ENCODE assay signal across 9 mouse cellular contexts in the genomic region with DNA sequence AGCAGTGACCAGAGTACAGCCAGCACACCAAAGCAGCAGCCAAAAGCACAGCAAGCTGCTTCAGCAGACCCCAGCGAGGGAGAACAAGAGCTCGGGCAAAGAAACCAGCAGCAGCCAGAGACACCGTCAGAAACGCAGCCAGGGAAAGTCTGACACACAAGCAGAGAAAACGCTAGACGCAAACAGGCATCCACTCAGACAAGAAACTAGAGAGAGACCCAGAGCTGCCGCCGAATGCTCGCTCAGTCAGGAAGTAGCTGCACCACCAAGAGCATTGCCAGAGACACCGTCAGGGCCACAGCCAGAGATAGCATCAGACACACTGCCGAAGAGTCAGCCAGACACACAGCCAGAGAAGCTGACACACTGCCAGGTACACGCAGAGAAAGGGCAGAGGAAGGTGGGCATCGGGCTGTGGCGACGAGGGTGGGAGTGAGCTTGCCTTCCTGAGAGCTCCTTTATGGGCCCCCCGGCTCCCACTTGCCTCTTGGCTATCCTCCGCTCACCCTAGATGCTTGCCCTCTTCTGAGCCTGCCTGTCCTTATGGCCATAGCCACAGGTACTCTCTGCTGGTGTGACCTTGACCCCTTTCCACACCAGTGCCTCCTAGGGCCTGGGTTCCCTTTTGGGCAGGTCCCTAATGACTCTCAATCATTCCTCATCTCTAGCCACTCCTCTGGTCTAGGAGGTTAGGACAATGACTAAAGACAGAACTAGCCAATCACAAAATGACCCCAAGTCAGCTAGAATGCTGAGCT. TPM values are rescaled to one million over a fixed set of nuclear protein-coding genes. Genes with fewer than 3 reads are reported as not detected.
DNase-seq lines count a peak whose midpoint lies in the region; ATAC-seq and TF ChIP-seq lines count a peak whose summit lies in the region.
"Had no signal": no experiment of that assay in that cellular context is flagged by ENCODE, and none has a peak within 500 bp of the region (broad histone marks: within the 10 kb centered on the region; RNA-seq: fewer than 3 reads in every experiment).

No protein-coding gene starts in this region.

- TF ChIP-seq POLR2A in thymus, adult 2 months (IDR thresholded peaks at IDR 0.05; ENCODE audit: control insufficient read depth, extremely low read depth, insufficient read depth, low read length, poor library complexity): no peak

- DNase-seq in gastrocnemius, adult 2 months: no peak
- DNase-seq in gastrocnemius, adult 18-20 months (ENCODE audit: low spot score): no peak
- DNase-seq in forebrain, postnatal 0 days: peak; percentile 65
- no peak for DNase-seq in spleen, postnatal 10 days (ENCODE audit: low spot score in 2 of 2)
- DNase-seq in thymus, adult 2 months: no peak

- peak overlapping the region; percentile 5; the same call in 1 of the 2 replicates for H3K27ac ChIP-seq in gastrocnemius, adult 2 months
- H3K27ac ChIP-seq in forebrain, postnatal 0 days (ENCODE audit: low read depth, low read length): peak overlapping the region; percentile 30
- 0 out of 2 replicates have a peak overlapping the region, but pooled peaks have one; percentile 11 for H3K27ac ChIP-seq in stomach, embryonic 15.5 days
- H3K27ac ChIP-seq in thymus, adult 2 months (ENCODE audit: control insufficient read depth, insufficient read depth, low read length): no peak overlapping the region
- H3K27ac ChIP-seq: limb, embryonic 15.5 days had no signal

- peaks cover 90% of the 10 kb centered on the region for H3K27me3 ChIP-seq in megakaryocyte, embryonic 14.5 days (replicated peaks)
- H3K27me3 ChIP-seq in forebrain, postnatal 0 days (ENCODE audit: insufficient read depth, low read length): no peaks in the 10 kb centered on the region
- H3K27me3 ChIP-seq in stomach, embryonic 15.5 days (replicated peaks): no peaks in the 10 kb centered on the region
- H3K27me3 ChIP-seq in thymus, adult 2 months (ENCODE audit: control insufficient read depth, insufficient read depth, low read length): no peaks in the 10 kb centered on the region

- TF ChIP-seq CTCF in gastrocnemius, adult 2 months (IDR thresholded peaks at IDR 0.05): no peak
- TF ChIP-seq CTCF in forebrain, postnatal 0 days (IDR thresholded peaks at IDR 0.05; ENCODE audit: low read depth): no peak
- TF ChIP-seq CTCF in thymus, adult 2 months (IDR thresholded peaks at IDR 0.05; ENCODE audit: borderline replicate concordance, control insufficient read depth, extremely low read depth, insufficient read depth, low read length, poor library complexity): no peak

- WGBS in forebrain, postnatal 0 days: 38% methylated on average over 17 of the region's 17 CpGs
- 54% methylated on average over 17 of the region's 17 CpGs for WGBS in stomach, embryonic 15.5 days
- 42% methylated on average over 17 of the region's 17 CpGs for WGBS in thymus, adult 2 months

- no peaks in the 10 kb centered on the region for H3K9me3 ChIP-seq in megakaryocyte, embryonic 14.5 days
- H3K9me3 ChIP-seq in forebrain, postnatal 0 days (ENCODE audit: low read length): no peaks in the 10 kb centered on the region
- no peaks in the 10 kb centered on the region for H3K9me3 ChIP-seq in stomach, embryonic 15.5 days
- H3K9me3 ChIP-seq: limb, embryonic 15.5 days had no signal

- peak overlapping the region; percentile 23; the same call in 1 of the 2 replicates for H3K4me2 ChIP-seq in forebrain, postnatal 0 days (ENCODE audit: low read depth)
- peak overlapping the region; percentile 16; the same call in 1 of the 2 replicates for H3K4me2 ChIP-seq in stomach, embryonic 15.5 days
- H3K4me2 ChIP-seq: limb, embryonic 15.5 days had no signal

- H3K9ac ChIP-seq in forebrain, postnatal 0 days: no peak overlapping the region
- H3K9ac ChIP-seq in stomach, embryonic 15.5 days: no peak overlapping the region
- H3K9ac ChIP-seq: limb, embryonic 15.5 days had no signal

- intact Hi-C loops in gastrocnemius, adult 2 months (cut with DNase I): no loop called here

- ATAC-seq in megakaryocyte, adult 5-6 weeks (ENCODE audit: poor library complexity, severe bottlenecking): no peak
- ATAC-seq in forebrain, postnatal 0 days: peak; percentile 20
- ATAC-seq in stomach, embryonic 15.5 days (ENCODE audit: insufficient read depth, low FRiP score, low read depth): no peak

- no peak overlapping the region for H3K4me3 ChIP-seq in gastrocnemius, adult 2 months
- H3K4me3 ChIP-seq in megakaryocyte, embryonic 14.5 days (replicated peaks): peak overlapping the region; percentile 38
- no peak overlapping the region for H3K4me3 ChIP-seq in forebrain, postnatal 0 days (ENCODE audit: low read depth, low read length)
- no peak overlapping the region for H3K4me3 ChIP-seq in stomach, embryonic 15.5 days (replicated peaks)
- H3K4me3 ChIP-seq in thymus, adult 2 months (ENCODE audit: control insufficient read depth, insufficient read depth, low read length): no peak overlapping the region
- H3K4me3 ChIP-seq: limb, embryonic 15.5 days had no signal

- no peaks in the 10 kb centered on the region for H3K36me3 ChIP-seq in megakaryocyte, embryonic 14.5 days (replicated peaks; ENCODE audit: low read length)
- no peaks in the 10 kb centered on the region for H3K36me3 ChIP-seq in forebrain, postnatal 0 days (ENCODE audit: insufficient read depth)
- H3K36me3 ChIP-seq in stomach, embryonic 15.5 days: no peaks in the 10 kb centered on the region
- H3K36me3 ChIP-seq in thymus, adult 2 months (ENCODE audit: control insufficient read depth, insufficient read depth, low read length): no peaks in the 10 kb centered on the region
- H3K36me3 ChIP-seq: limb, embryonic 15.5 days had no signal

- H3K4me1 ChIP-seq in megakaryocyte, embryonic 14.5 days: no peaks in the 10 kb centered on the region
- peaks cover 15% of the 10 kb centered on the region for H3K4me1 ChIP-seq in forebrain, postnatal 0 days (ENCODE audit: insufficient read depth)
- H3K4me1 ChIP-seq in stomach, embryonic 15.5 days: peaks cover 56% of the 10 kb centered on the region
- no peaks in the 10 kb centered on the region for H3K4me1 ChIP-seq in thymus, adult 2 months (replicated peaks; ENCODE audit: control insufficient read depth, insufficient read depth, low read length)

RNA-seq across cellular contexts. Expression of gene Cntfr, which starts 20.5 kb away (rescaled TPM):
- 10 to 100 TPM; 27.3 to 55.3 TPM for total RNA-seq in gastrocnemius, adult 2 months (2021)
- total RNA-seq in gastrocnemius, adult 18-20 months (2021): 10 to 100 TPM; 14.4 to 47.1 TPM
- polyA plus RNA-seq in megakaryocyte, embryonic 14.5 days (2012; ENCODE audit: insufficient read depth, low replicate concordance): 3.6 and 10.6 TPM in 2 replicates
- not detected in 2 replicates for total RNA-seq in megakaryocyte, adult 5-6 weeks (2015)
- total RNA-seq in megakaryocyte, adult 5-6 weeks (2017): not detected in 2 replicates
- 24.7 and 25.9 TPM in 2 replicates for total RNA-seq in forebrain, postnatal 0 days (2014; rRNA removed)
- 13.6 and 14.2 TPM in 2 replicates for polyA plus RNA-seq in forebrain, postnatal 0 days (2015; fragmentation: Nextera tagmentation; extraction: Ambion mirVana)
- polyA plus RNA-seq in stomach, embryonic 15.5 days (2015; fragmentation: Nextera tagmentation; extraction: Ambion mirVana): 8.3 and 11.8 TPM in 2 replicates
- 2.3 and 3.0 TPM in 2 replicates for polyA plus RNA-seq in thymus, adult 2 months (2012; rRNA removed)

RNA-seq across cellular contexts. Expression of gene Il11ra1, which starts 23.4 kb away (rescaled TPM):
- total RNA-seq in gastrocnemius, adult 2 months (2021): 10 to 100 TPM; 33.3 to 73.4 TPM
- 10 to 100 TPM; 44.7 to 53.1 TPM for total RNA-seq in gastrocnemius, adult 18-20 months (2021)
- 2.2 and 3.9 TPM in 2 replicates for polyA plus RNA-seq in megakaryocyte, embryonic 14.5 days (2012; ENCODE audit: insufficient read depth, low replicate concordance)
- total RNA-seq in megakaryocyte, adult 5-6 weeks (2015): 12.9 and 13.4 TPM in 2 replicates
- 50.2 and 52.1 TPM in 2 replicates for total RNA-seq in megakaryocyte, adult 5-6 weeks (2017)
- 16.8 and 17.2 TPM in 2 replicates for total RNA-seq in forebrain, postnatal 0 days (2014; rRNA removed)
- polyA plus RNA-seq in forebrain, postnatal 0 days (2015; fragmentation: Nextera tagmentation; extraction: Ambion mirVana): 29.1 and 31.2 TPM in 2 replicates
- polyA plus RNA-seq in stomach, embryonic 15.5 days (2015; fragmentation: Nextera tagmentation; extraction: Ambion mirVana): 153 and 157 TPM in 2 replicates
- polyA plus RNA-seq in thymus, adult 2 months (2012; rRNA removed): 47.4 and 73.2 TPM in 2 replicates

RNA-seq across cellular contexts. Expression of gene Enho, which starts 36.3 kb away (rescaled TPM):
- total RNA-seq in gastrocnemius, adult 2 months (2021): 10 to 100 TPM in 1 of 2 experiments, 1 to 10 TPM in 1; 9.1 to 11.9 TPM
- total RNA-seq in gastrocnemius, adult 18-20 months (2021): 10 to 100 TPM in 1 of 2 experiments, 1 to 10 TPM in 1; 8.6 to 15.3 TPM
- 0.39 TPM in 1 of 2 replicates, not detected in the other for polyA plus RNA-seq in megakaryocyte, embryonic 14.5 days (2012; ENCODE audit: insufficient read depth, low replicate concordance)
- total RNA-seq in megakaryocyte, adult 5-6 weeks (2015): not detected in 2 replicates
- total RNA-seq in megakaryocyte, adult 5-6 weeks (2017): not detected in 2 replicates
- total RNA-seq in forebrain, postnatal 0 days (2014; rRNA removed): 106 and 130 TPM in 2 replicates
- 117 and 122 TPM in 2 replicates for polyA plus RNA-seq in forebrain, postnatal 0 days (2015; fragmentation: Nextera tagmentation; extraction: Ambion mirVana)
- 18.3 and 24.0 TPM in 2 replicates for polyA plus RNA-seq in stomach, embryonic 15.5 days (2015; fragmentation: Nextera tagmentation; extraction: Ambion mirVana)
- 7.5 and 10.3 TPM in 2 replicates for polyA plus RNA-seq in thymus, adult 2 months (2012; rRNA removed)

RNA-seq across cellular contexts. Expression of gene Rpp25l, which starts 36.9 kb away (rescaled TPM):
- 10 to 100 TPM; 50.1 to 58.4 TPM for total RNA-seq in gastrocnemius, adult 2 months (2021)
- total RNA-seq in gastrocnemius, adult 18-20 months (2021): 10 to 100 TPM; 46.9 to 48.3 TPM
- 51.7 and 76.8 TPM in 2 replicates for polyA plus RNA-seq in megakaryocyte, embryonic 14.5 days (2012; ENCODE audit: insufficient read depth, low replicate concordance)
- 15.8 and 18.2 TPM in 2 replicates for total RNA-seq in megakaryocyte, adult 5-6 weeks (2015)
- total RNA-seq in megakaryocyte, adult 5-6 weeks (2017): 15.5 and 26.2 TPM in 2 replicates
- 36.3 and 44.4 TPM in 2 replicates for total RNA-seq in forebrain, postnatal 0 days (2014; rRNA removed)
- polyA plus RNA-seq in forebrain, postnatal 0 days (2015; fragmentation: Nextera tagmentation; extraction: Ambion mirVana): 43.0 and 52.0 TPM in 2 replicates
- polyA plus RNA-seq in stomach, embryonic 15.5 days (2015; fragmentation: Nextera tagmentation; extraction: Ambion mirVana): 59.5 and 61.1 TPM in 2 replicates
- polyA plus RNA-seq in thymus, adult 2 months (2012; rRNA removed): 82.8 and 94.9 TPM in 2 replicates

RNA-seq across cellular contexts. Expression of gene Dctn3, which starts 46.5 kb away (rescaled TPM):
- 10 to 100 TPM; 40.6 to 42.4 TPM for total RNA-seq in gastrocnemius, adult 2 months (2021)
- 10 to 100 TPM; 42.5 to 45.3 TPM for total RNA-seq in gastrocnemius, adult 18-20 months (2021)
- polyA plus RNA-seq in megakaryocyte, embryonic 14.5 days (2012; ENCODE audit: insufficient read depth, low replicate concordance): 22.2 and 369 TPM in 2 replicates
- total RNA-seq in megakaryocyte, adult 5-6 weeks (2015): 80.5 and 92.2 TPM in 2 replicates
- 73.5 and 100 TPM in 2 replicates for total RNA-seq in megakaryocyte, adult 5-6 weeks (2017)
- 184 and 251 TPM in 2 replicates for total RNA-seq in forebrain, postnatal 0 days (2014; rRNA removed)
- 378 and 438 TPM in 2 replicates for polyA plus RNA-seq in forebrain, postnatal 0 days (2015; fragmentation: Nextera tagmentation; extraction: Ambion mirVana)
- 124 and 130 TPM in 2 replicates for polyA plus RNA-seq in stomach, embryonic 15.5 days (2015; fragmentation: Nextera tagmentation; extraction: Ambion mirVana)
- polyA plus RNA-seq in thymus, adult 2 months (2012; rRNA removed): 60.5 and 72.8 TPM in 2 replicates

Comparison
In these comparisons a context has a peak if more than half of its experiments do, and no peak if none do; other contexts are left out.
1. RNA of gene Cntfr, which starts 20.5 kb away (total RNA-seq): 27.3 to 55.3 TPM in gastrocnemius, adult 2 months, 14.4 to 47.1 TPM in gastrocnemius, adult 18-20 months and 24.7 to 25.9 TPM in forebrain, postnatal 0 days; not detected in megakaryocyte, adult 5-6 weeks; every median in the first group is over 10 times any median in the second.
2. RNA of gene Enho, which starts 36.3 kb away (total RNA-seq): 106 to 130 TPM in forebrain, postnatal 0 days, 8.6 to 15.3 TPM in gastrocnemius, adult 18-20 months and 9.1 to 11.9 TPM in gastrocnemius, adult 2 months; not detected in megakaryocyte, adult 5-6 weeks; every median in the first group is over 4 times any median in the second.